Mouse (Mus musculus) olfactory bulb, adult 2 months (tissue): Measurements from ENCODE around the gene Camsap1.

Source experiments
- CTCF ChIP-seq: fragments of 200-500 bp; IDR thresholded peaks from 2 replicates; pipeline ENCODE4 v1.5.1; 2012; ENCODE audit warnings: low read depth, mild to moderate bottlenecking, low read length, moderate library complexity; ENCODE audit not compliant: insufficient read depth
- POLR2A ChIP-seq: fragments of 200-500 bp; IDR thresholded peaks from 2 replicates; pipeline ENCODE4 v1.6.1; 2012; ENCODE audit warnings: mild to moderate bottlenecking, low read depth, low read length, moderate library complexity; ENCODE audit not compliant: insufficient read depth

- TF ChIP-seq CTCF (no peak), POLR2A (no peak)
These were observed 4.7 kb upstream of the Camsap1 start for GRCm38 (mm10) chr2:25987817-25988216.
